Mouse (Mus musculus) B cell, adult 67 days (primary cell): ENCODE results near the gene Tab1. TPM values are rescaled to one million over a fixed set of nuclear protein-coding genes. Genes with fewer than 3 reads are reported as not detected.

ENCODE experiments used
- total RNA-seq, 2 experiments: library from RNA; stranded (reverse); gene quantifications; 4 replicates each; pipeline ENCODE4 v1.2.4; 2023

Gene Tab1
- 10 to 100 TPM; 20.0 to 35.2 TPM for total RNA-seq

GRCm38 (mm10) chr15:80132993-80133586, at the start of gene Tab1:
TSS of gene Tab1 (plus strand) at chr15:80133127.

GRCm38 (mm10) chr15:80091121-80091955, 41.6 kb upstream of the Tab1 start, which contains the start of the genes Syngr1 and Rpl3:
TSS of gene Syngr1 (plus strand) at chr15:80091334.
TSS of gene Rpl3 (minus strand) at chr15:80091868.

GRCm38 (mm10) chr15:80173001-80173771, 40.3 kb downstream of the Tab1 start, which contains the start of gene Mgat3:
TSS of gene Mgat3 (plus strand) at chr15:80173721.

Other genes with a start within 250 kb of the Tab1 start
- 100 to 1,000 TPM; 396 to 482 TPM for gene Apobec3, start 241.5 kb upstream of the Tab1 start, total RNA-seq
- gene Cbx7, start 162.0 kb upstream of the Tab1 start, total RNA-seq: 100 to 1,000 TPM; 142 TPM
- under 1 TPM; 0.35 to 0.47 TPM for gene Pdgfb, start 118.2 kb upstream of the Tab1 start, total RNA-seq
- not detected for gene Syngr1, start 41.8 kb upstream of the Tab1 start, total RNA-seq
- 1,000 to 10,000 TPM; 1,002 to 1,069 TPM for gene Rpl3, start 41.3 kb upstream of the Tab1 start, total RNA-seq
- gene Mgat3, start 40.6 kb downstream of the Tab1 start, total RNA-seq: not detected
- 10 to 100 TPM; 47.5 to 50.7 TPM for gene Mief1, start 100.9 kb downstream of the Tab1 start, total RNA-seq
- gene AC140267.1, start 102.7 kb downstream of the Tab1 start, total RNA-seq: 10 to 100 TPM in 1 of 2 experiments, not detected in 1; 22.0 TPM
- 100 to 1,000 TPM; 464 to 485 TPM for gene Atf4, start 122.1 kb downstream of the Tab1 start, total RNA-seq
- 10 to 100 TPM; 24.9 to 26.2 TPM for gene Rps19bp1, start 131.2 kb downstream of the Tab1 start, total RNA-seq
- 10 to 100 TPM; 54.8 to 57.3 TPM for gene Cacna1i, start 154.1 kb downstream of the Tab1 start, total RNA-seq